Mouse (Mus musculus) lung, adult 2 months (tissue): ENCODE results near the gene Cog4. TPM values are rescaled to one million over a fixed set of nuclear protein-coding genes. Genes with fewer than 3 reads are reported as not detected.

Experiments
- DNase-seq: peaks from one replicate; pipeline ENCODE4 v3.0.0; 2022
- H3K4me1 ChIP-seq: fragments of 200-500 bp; 2 replicates; pipeline ENCODE4 v1.6.1; 2011; ENCODE audit warnings: low read length; ENCODE audit not compliant: control insufficient read depth, insufficient read depth
- H3K4me3 ChIP-seq: fragments of 200-500 bp; replicated peaks from 2 replicates; pipeline ENCODE3; 2011; ENCODE audit warnings: low read depth, mild to moderate bottlenecking, control low read depth, low read length; ENCODE audit errors: extremely low read depth
- CTCF ChIP-seq: fragments of 200-500 bp; IDR thresholded peaks from 2 replicates; pipeline ENCODE4 v1.5.1; 2011; ENCODE audit warnings: mild to moderate bottlenecking, low read length, control low read depth; ENCODE audit not compliant: insufficient read depth
- POLR2A ChIP-seq: fragments of 200-500 bp; IDR thresholded peaks from 2 replicates; pipeline ENCODE4 v1.6.1; 2011; ENCODE audit warnings: low read depth, mild to moderate bottlenecking, control low read depth, low read length, borderline replicate concordance; ENCODE audit errors: extremely low read depth
- WGBS: fragments of 180-500 bp; shearing (Covaris S2); methylation state at CpG from one replicate; pipeline ENCODE4 v1.1.7; 2018; 5-methylcytosine and 5-hydroxymethylcytosine counted together
- polyA plus RNA-seq: library from polyadenylated mRNA; depleted of rRNA; stranded (reverse); fragments of >200 nt; gene quantifications from 2 replicates; pipeline ENCODE4 v1.2.3, GENCODE M21; 2012; rRNA removed

The Cog4 gene
- polyA plus RNA-seq = 19.2 and 26.8 TPM in 2 replicates

DNA sequence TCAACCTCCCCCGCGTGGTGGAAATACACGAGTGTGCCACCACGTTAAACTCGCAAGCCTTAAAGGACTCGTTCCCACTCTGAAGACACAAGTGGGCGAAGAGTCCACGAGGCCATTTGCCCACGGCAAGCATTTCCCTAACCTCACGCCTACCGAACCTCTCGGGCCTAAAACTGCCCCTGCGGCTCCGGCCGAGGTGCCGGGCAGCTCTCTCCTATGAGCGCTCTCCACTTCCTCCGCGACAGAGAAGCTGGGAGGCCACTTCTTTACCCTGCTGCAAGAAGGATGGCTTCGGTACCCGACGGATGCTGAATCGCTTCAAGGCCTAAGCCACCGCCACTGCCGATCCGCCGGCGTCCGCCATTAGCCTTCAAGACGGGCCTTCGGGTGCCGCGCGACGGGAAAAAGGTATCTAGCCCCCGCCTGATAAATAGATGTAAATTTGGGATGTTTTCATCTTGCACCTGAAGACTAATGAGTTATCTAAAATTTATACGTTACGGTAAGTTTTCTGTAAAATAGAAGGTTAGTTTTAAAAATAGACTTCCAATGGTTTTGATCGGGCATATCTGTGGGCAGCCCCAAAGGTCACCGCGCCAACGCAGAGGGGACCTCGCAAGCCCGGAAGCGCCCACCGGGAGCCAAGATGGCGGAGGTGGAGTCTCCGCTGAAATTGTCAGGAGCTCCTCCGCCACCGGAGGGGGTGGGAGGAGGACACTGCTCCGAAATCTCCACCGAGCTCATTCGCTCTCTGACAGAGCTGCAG, at the start of gene Cog4, which contains the start of gene Sf3b3:
Gene Cog4, plus strand, starts transcription at position 196 of the 766 bp plus-strand sequence.
Gene Sf3b3, minus strand, starts transcription at position 383 of the 766 bp plus-strand sequence.
- WGBS = under 1% methylated on average over 53 of the region's 53 CpGs
- DNase-seq = peak; percentile 79
- TF ChIP-seq CTCF (no peak), POLR2A (peak; percentile 93)
- H3K4me3 ChIP-seq = peak within 1 kb of the TSS; percentile 100
- peaks cover 6% of the 10 kb centered on the region for H3K4me1 ChIP-seq

- DNase-seq = no peak
- 92% methylated on average over 8 of the region's 8 CpGs for WGBS
- H3K4me3 ChIP-seq = no peak overlapping the region
- TF ChIP-seq CTCF = no peak
- no peak for TF ChIP-seq POLR2A
- H3K4me1 ChIP-seq = peaks cover 5% of the 10 kb centered on the region
Observed at GRCm38 (mm10) chr8:110797086-110797485, 49.3 kb upstream of the Cog4 start.

GRCm38 (mm10) chr8:110802988-110803387, 43.4 kb upstream of the Cog4 start:
- no peaks in the 10 kb centered on the region for H3K4me1 ChIP-seq
- no peak for DNase-seq
- WGBS = 68% methylated on average over 5 of the region's 5 CpGs
- H3K4me3 ChIP-seq = no peak overlapping the region
- TF ChIP-seq POLR2A = no peak

DNA sequence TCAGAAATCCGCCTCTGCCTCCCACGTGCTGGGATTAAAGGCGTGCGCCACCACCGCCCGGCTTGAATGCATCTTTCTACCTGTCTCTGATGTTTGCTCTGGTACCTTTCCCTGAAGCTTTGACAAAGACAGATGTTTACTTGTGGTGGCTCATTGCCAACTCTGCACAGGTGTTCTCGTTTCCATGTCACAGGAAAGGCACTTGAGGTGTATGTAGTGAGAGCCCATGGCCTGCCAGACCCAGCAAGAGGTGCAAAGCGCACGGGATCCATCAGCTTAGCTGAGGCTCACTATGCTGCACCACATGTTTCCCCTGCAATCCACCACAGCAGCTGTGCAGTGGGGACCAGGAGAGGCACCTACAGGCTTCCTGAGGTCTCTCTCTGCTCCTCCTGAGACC, 42.5 kb upstream of the Cog4 start:
- no peaks in the 10 kb centered on the region for H3K4me1 ChIP-seq
- 77% methylated on average over 9 of the region's 9 CpGs for WGBS
- no peak overlapping the region for H3K4me3 ChIP-seq
- TF ChIP-seq CTCF (no peak), POLR2A (no peak)
- no peak for DNase-seq

- no peak for DNase-seq
- Histone ChIP-seq H3K4me3 (peak overlapping the region; percentile 2), H3K4me1 (peaks cover 8% of the 10 kb centered on the region)
- 38% methylated on average over 3 of the region's 3 CpGs for WGBS
- TF ChIP-seq POLR2A (no peak), CTCF (no peak)
Observed at GRCm38 (mm10) chr8:110804825-110805514, 41.4 kb upstream of the Cog4 start.

- Histone ChIP-seq H3K4me3 (peak within 1 kb of the TSS; percentile 64), H3K4me1 (peaks cover 10% of the 10 kb centered on the region)
- DNase-seq = peak; percentile 39
- no peak for TF ChIP-seq CTCF
- no peak for TF ChIP-seq POLR2A
- WGBS = 30% methylated on average over 12 of the region's 12 CpGs
Observed at GRCm38 (mm10) chr8:110805669-110806068, 40.7 kb upstream of the Cog4 start, which contains the start of gene Il34. TSS of gene Il34 (minus strand) at chr8:110805924.

GRCm38 (mm10) chr8:110806146-110806545, 40.3 kb upstream of the Cog4 start:
- no peak overlapping the region for H3K4me3 ChIP-seq
- peaks cover 10% of the 10 kb centered on the region for H3K4me1 ChIP-seq
- WGBS = 69% methylated on average over 1 of the region's 1 CpGs
- no peak for DNase-seq
- TF ChIP-seq CTCF = no peak
- TF ChIP-seq POLR2A = no peak

DNA sequence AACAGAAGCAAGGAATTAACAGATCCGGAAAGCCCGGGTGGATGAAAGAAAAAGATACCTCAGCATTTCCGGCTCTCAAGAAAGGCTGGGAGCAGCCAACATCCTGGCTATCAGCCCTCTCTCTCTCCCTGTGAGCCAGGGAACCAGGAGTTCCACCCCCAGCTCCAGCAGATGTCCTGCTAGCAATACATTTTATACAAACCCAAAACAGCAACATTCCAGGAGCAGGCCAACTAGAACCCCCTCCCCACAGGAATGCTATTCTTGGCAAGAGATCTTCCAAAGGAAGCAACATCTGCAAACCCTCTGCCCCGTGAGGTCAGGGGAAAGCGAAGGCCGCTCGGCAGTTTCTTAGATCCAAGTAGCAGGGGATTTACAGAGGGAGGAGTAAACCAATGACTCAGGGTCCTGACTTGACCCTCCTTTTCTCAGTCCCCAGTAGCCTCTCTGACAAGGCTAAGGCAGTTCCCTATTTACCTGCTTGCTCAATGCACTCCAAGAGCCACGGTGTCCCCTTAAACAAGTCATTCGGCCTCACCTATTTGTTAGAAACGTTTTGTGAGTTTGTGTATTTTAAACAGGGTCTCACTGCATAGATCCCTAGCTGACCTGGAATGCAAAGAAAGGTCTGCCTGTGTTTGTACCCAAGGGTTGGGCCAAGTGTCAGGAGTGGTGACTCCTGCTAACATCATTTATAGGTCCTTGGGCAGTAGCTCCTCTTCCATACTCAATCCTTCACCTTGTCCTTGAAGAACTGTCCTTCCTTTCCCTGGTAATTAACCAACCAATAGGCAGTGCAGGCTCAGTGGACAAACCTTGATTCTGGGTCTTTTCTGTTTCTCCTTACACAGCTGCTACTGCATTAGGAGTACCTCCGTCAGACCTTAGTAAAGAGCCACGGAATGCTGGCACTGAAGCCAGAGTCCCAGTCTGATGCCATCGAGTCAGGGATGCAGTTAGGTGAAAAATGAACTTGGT, 37.6 kb upstream of the Cog4 start:
- TF ChIP-seq POLR2A (no peak), CTCF (no peak)
- 41% methylated on average over 13 of the region's 13 CpGs for WGBS
- DNase-seq = no peak
- Histone ChIP-seq H3K4me1 (peaks cover 10% of the 10 kb centered on the region), H3K4me3 (no peak overlapping the region)

- WGBS = 23% methylated on average over 2 of the region's 2 CpGs
- no peak for TF ChIP-seq POLR2A
- no peak for TF ChIP-seq CTCF
- no peak for DNase-seq
- no peak overlapping the region for H3K4me3 ChIP-seq
- peaks cover 10% of the 10 kb centered on the region for H3K4me1 ChIP-seq
Observed at GRCm38 (mm10) chr8:110809831-110810230, 36.6 kb upstream of the Cog4 start.
